Mouse (Mus musculus) lung, postnatal 14 days (tissue): ENCODE results near the gene Asb13.

ENCODE experiments used
- DNase-seq: peaks from one replicate; pipeline ENCODE4 v3.0.0; 2021

The Asb13 gene

DNA sequence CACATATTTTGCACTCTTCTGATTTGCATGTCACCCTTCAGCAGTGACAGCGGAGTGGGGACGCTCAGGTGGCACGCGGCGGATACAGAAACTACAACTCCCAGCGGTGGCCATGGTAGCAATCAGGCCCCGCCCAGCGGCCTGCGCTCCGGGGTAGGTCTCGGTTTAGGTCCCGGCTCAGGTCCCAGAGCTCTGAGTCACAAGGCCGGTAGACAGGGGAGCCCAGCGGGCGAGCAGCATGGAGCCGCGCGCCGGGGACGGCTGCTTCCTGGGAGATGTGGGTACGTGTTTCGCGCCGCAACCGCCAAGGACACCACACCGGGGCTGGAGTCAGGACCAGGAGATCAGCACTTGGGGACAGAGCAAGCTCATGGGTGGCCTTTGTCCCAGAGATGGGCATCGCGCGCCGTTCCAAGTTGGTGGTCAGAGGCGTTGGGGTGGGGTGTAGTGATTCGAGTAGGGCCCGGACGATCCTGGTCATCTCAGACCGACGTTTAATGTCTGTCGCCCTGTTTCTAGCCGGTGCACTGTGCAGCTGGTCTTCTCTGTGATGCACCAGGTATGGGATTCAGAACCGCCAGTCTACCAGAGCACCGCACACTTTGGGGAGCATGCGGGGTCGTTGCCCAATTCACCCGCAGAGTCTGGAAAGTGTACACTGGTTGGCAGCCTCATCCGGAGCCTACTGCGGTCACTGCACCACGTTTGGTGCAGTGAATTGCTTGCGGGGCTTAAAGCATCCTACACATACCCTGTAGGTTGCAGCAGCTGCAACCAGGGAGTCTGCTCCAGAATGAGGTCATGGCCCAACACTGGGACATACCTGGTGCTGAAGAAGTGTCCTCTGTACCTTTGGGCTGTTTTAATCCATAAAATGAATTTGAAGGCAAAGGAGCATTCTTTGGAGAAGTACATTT lies at the start of gene Asb13:
Asb13 (plus strand) TSS at position 138 of the 917 bp plus-strand sequence.
- DNase-seq, result peak; percentile 83

GRCm38 (mm10) chr13:3590789-3591188 lies 43.0 kb upstream of the Asb13 start:
- no peak for DNase-seq

DNA sequence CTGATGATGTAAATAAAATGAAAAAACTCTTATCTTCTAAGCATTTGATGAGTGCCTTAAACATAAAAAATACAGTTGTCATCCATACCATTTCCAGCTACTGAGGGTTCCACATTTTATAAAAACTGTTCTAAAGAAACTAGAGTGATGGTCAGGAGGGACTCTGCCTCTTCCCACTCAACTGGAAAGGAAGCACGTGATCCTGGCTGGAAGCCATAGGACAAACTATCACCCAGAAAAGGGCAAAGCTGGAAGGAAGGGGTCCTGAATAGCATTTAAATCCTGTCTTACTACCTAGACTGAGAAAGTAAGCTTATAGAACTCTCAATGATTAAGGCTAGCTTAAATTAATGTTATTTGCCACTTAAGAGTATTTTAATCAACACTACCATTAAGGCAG lies 39.5 kb upstream of the Asb13 start:
- no peak for DNase-seq

- DNase-seq, result no peak
These were observed 37.6 kb upstream of the Asb13 start for GRCm38 (mm10) chr13:3596232-3596631.

DNA sequence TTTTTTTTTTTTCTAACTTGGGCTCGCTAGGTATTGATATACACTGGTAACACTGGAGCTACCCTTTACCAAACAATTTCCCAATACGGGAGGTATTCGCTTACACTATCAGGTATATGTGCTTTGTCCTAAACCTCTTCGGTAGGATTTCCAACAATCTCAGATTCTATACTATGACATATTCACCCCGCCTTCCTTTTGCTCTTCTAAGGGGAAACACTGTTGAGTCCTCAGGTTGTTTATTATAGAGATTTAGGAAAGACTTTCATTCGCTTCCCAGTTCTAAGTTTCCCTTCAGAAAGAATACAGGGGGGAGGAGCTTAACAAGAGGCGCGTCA lies 24.1 kb upstream of the Asb13 start:
- no peak for DNase-seq

DNA sequence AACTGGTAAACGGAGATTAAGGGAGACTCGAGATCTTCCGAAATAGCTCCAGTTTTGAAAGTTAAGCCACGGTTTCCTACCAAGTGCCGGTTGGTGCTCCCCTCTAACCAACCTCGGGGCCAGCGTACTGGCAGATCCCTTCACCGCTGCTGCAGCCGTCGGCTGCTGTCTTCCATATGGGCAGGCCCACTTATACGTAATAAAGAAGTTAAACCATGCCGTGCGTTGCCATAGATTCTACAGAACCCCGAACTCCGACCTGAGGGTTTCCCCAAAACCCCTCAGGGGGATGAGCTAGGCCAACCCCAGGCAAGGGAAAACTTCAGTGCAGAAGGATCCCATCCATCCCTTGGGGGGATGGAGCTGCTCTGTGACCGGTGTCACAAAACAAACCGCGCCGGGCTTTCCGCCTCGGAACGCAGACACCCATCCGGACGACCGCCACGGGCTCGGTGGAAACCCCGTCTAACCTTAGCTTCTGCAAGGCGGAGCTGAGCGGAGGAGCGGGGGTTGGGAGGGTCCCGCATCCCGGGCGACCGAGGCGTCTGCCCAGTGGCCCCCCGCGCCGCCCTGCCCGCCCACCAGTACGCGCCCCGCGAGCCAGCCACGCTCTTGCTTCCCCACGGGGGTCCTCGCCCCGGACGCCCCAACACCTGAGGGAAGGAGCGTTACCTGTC lies 23.6 kb upstream of the Asb13 start:
- DNase-seq, result no peak

DNA sequence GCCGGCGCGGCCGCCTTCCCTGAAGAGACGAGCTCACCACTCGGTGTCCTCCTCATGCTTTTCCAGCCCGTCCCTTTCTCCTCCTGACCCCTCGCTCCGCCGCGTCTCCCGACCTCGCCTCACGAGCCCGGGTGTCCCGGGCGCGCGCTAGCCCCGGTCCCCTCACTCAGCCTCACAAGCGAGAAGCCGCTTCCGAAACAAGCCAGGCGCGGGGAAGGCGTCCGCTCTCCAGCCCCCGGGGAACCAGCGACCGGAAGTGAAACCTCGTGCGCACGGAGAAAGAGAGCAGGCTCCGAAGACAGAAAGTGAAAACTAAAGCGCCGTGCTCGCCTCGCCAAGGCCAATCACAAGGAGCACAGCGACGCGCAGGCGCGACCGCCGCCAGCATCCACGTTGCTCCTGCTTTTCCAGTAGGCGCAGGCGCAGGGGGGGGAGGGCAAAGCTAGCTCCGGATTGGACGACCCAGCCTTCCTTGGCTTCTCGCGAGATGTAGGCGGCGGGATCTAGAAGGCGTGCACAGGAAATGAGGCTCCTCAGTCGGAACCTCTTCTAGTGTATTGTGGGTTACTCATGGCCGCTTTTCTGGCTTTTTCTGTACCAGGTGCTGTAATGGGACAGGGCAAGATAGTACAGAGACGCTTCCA lies 22.9 kb upstream of the Asb13 start, which contains the start of gene Fam208b:
Fam208b (minus strand) TSS at position 314 of the 644 bp plus-strand sequence.
- DNase-seq, result peak; percentile 98

DNA sequence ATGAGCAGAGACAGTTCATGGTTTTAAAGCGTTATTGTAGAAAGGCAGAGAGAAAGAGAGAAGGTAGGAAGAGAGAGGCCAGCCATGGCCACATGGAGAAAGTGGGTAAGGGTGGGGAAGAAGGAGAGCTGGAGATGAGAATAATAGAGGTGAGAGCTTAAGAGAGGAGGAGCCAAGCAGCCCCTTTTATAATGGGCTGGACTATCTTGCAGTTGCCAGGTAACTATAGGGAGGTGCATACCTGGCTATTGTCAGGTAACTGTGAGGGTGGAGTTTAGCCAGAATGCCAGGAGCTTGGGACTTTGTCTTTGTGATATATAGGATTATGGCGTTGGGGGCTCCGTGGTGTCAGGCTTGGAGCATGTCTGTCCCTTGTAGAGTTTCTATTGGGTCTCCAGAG lies 6.7 kb upstream of the Asb13 start:
- no peak for DNase-seq

- no peak for DNase-seq
These were observed 5.7 kb upstream of the Asb13 start for GRCm38 (mm10) chr13:3628102-3628501.

- no peak for DNase-seq
These were observed 1.3 kb upstream of the Asb13 start for GRCm38 (mm10) chr13:3632551-3632950.

DNA sequence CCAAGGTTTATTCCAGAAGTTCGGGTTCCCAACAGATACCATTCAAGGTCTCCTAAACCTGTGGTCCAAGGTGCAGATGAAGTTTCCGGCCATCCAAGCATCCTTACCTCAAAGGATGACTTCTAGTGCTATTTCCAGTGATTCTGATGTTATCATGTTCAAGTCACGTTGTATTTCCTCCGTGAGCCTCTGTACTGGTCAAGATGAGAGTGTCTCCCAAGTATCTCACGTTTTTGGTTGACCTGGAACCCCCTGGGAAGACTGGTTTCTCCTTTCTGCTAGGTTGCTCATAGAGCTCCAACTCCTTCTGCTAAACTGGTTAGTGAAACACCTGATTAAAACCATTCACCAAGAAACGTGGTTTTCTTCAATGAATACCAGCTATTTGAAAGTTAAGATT lies 701 bp upstream of the Asb13 start:
- no peak for DNase-seq

DNA sequence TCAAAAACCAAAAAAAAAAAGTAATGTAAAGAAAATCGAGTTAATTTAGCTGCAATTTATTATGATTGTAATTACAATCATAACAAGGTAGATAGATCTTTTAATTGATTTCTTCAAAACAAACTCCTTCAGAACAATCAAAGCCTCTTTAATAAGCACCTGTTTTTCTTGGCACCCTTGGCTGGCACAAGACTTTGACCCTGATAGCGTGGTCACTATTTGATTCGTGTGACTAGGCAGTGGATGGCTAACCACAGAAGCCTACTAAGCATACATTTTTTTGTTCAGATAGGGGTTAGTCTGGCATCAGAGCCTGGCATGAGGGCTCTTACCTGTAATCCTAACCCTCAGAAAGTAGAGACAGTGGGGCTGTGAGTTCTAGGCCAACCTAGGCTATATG lies 1.2 kb downstream of the Asb13 start:
- no peak for DNase-seq

- DNase-seq, result peak; percentile 52
These were observed 3.0 kb downstream of the Asb13 start for GRCm38 (mm10) chr13:3636797-3637196.

GRCm38 (mm10) chr13:3642049-3642448 lies 8.2 kb downstream of the Asb13 start:
- DNase-seq, result peak; percentile 49

DNA sequence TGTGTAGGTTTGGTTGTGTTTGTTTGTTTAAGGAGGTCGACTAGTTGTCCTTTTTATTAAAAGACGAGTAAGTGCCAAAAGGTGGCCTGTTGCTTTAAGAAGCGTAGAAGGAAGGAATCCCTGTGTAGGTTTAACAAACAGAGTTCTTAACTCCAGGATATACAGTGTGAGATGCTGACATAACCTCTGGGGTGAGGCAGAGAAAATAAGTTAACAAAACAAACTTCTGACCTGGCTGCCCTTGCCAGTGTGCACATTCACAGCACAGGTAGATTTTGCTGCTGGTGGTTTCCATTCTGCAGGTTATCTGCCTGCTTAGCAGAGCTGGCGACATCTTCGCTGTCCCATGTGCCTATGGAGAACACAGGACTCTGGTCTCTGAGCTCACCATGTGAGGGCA lies 8.7 kb downstream of the Asb13 start:
- DNase-seq, result no peak

GRCm38 (mm10) chr13:3644871-3645270 lies 11.0 kb downstream of the Asb13 start:
- DNase-seq, result peak; percentile 25

DNA sequence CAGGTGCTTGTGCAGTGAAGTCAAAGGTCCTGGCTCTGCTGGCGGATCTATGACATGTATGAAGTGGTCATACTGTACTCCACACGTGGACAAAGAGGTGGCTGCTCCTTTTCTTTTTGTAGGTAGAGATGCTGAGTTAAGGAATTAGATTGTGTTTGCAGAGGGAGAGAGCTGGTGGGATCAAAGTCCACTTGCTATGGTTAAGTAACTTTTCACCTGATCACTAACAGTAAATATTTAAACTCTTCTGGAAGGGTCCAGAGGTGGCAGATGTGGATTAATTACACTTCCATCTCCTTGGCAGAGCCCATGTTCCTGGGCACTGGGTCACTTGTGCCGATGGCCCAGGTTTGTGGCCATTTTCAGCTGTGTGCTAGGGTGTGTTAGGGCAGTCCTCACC lies 12.1 kb downstream of the Asb13 start:
- no peak for DNase-seq

- DNase-seq, result no peak
These were observed 12.7 kb downstream of the Asb13 start for GRCm38 (mm10) chr13:3646566-3646965.

GRCm38 (mm10) chr13:3650569-3650968 lies 16.7 kb downstream of the Asb13 start:
- DNase-seq, result no peak

- DNase-seq, result no peak
These were observed 20.6 kb downstream of the Asb13 start for GRCm38 (mm10) chr13:3654432-3654831.

DNA sequence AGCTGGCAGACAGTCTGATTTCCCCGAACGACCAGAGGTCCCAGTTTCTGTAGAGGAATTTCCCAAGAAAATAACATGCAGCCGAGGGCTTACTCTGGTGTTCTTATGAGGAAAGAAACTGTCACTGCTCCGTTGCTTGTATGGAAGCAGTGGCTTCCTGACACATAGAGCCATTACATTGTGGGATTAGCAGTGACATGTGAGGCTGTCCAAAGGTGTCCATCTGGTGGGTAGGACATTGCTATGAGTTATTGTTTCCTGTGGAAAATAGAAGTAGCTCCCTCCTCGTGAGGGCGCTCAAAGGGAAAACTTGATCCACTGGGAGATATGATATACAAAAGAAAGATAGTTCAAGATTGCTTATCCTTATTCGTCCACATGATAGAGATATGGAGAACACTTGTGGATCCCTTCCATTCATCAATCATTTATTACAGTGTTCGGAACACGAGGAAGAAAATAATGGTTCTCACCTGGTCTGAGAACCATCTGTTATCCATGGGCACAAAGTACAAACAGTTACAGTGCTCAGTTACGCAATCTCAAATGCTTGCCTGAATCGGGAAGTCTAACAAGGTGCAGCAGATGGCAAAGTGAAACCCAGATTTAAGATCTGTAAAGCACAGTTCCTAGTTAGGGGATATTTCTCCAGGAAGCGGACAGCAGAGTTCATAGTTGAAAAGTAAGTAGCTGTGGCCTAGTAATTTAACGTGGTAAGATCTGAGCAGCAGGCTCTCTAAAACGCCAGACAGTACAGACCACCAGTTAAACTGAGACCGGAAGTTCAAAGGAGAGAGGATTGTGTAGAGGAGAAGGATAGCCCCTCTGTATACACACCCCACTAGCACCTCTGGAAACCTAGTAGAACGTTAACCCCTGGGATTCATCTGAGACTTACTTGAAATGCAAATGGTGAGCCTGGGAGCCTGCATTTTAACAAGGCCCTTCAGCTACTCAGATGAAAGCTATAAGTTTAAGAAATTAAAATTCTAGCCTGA lies 25.6 kb downstream of the Asb13 start:
- no peak for DNase-seq

- DNase-seq, result no peak
These were observed 30.4 kb downstream of the Asb13 start for GRCm38 (mm10) chr13:3664241-3664640.
